Mouse (Mus musculus) kidney, adult 2 months (tissue): ENCODE measurements around the gene Icmt.

Experiments used
- CTCF ChIP-seq: fragments of 200-500 bp; conservative IDR thresholded peaks from 2 replicates; pipeline ENCODE4 v1.5.1; 2011; ENCODE audit warnings: low read depth, mild to moderate bottlenecking, control low read depth, low read length, moderate library complexity, mixed read lengths; ENCODE audit not compliant: insufficient read depth, insufficient read length
- POLR2A ChIP-seq: fragments of 200-500 bp; IDR thresholded peaks from one replicate; pipeline ENCODE4 v1.6.1; 2011; ENCODE audit warnings: low read depth, low read length, control low read depth

GRCm38 (mm10) chr4:152312186-152312585 is 15.2 kb downstream of the Icmt start:
- TF ChIP-seq POLR2A = no peak
- TF ChIP-seq CTCF = no peak
